Mouse (Mus musculus) kidney, adult 8-10 months (tissue): ENCODE measurements around the gene Tac2.
A peak's percentile ranks its signal among the peaks of the same experiment; 100 is the strongest.

Experiments
- DNase-seq, 2 experiments: peaks; one replicate each; pipeline ENCODE4 v3.0.0; 2022

Gene Tac2

GRCm38 (mm10) chr10:127728437-127728836, 4.2 kb downstream of the Tac2 start:
- no peak for DNase-seq

DNA sequence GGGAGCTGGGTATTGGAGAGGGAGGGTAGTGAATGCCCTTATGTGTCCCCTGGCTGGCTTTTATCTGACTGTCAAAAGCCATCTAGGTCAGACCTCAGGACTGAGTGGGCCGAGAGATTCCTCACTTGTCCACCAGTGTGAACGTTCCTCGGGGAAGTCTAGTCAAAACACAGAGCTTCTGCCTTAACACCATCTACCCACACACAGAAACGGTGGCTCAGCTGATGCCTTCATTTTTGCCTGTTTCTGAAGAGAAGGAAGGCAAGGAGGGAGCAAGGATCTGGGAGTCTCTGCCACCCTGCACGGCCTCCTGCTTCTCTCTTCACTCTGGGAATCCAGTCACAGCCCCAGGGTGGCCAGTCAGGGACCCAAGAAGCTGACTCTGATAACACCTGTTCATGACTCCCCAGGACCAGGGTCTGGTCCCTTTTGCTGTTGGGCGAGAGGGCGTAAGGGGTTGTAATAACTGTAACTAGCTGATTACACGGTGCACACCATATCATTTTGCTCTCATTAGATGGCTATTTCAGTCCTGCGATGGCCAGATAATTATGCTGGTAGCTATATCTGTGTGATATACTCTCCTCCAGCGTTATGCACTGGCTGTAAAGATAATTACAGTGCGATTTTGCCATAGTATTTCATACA, 6.1 kb downstream of the Tac2 start:
- DNase-seq, result no peak

DNA sequence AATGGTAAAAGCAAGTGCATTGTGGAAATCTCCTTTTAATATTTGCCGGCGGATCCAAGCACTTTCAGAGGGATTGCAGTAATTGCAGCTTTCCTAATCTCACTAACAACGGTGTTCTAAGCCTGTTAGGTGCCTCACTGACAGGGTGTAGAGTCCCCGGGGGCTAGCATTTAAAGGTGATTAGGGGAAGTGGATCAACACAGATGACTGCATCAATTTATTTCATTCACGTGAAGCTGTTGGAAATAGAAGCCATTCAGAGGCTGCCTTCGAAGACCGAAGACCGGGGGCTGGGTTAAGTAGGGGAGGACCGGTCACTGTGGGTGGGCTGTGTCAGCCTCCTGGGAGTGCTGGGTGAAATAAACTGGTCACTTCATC, 6.6 kb downstream of the Tac2 start:
- DNase-seq, result no peak

DNA sequence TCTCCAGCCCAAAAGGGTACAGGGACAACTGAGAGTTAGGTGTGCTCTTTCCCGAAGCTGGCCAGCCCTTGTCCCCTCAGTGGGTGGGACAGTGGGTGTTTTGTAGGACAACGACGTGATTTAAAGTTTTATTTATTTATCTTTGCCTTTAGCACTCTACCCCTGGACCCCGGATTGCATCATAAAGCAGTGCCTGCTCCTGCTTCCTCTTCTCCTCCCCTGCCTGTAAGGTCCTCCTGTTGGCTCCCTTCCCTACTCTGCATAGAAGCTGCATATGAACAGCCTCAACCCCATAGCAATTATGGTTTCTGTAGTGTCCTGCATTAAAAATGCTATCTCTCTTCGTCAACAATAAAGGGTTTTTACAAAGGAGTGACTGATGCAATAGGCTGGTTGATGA, 7.1 kb downstream of the Tac2 start:
- no peak for DNase-seq

GRCm38 (mm10) chr10:127734434-127734833, 10.2 kb downstream of the Tac2 start:
- no peak for DNase-seq

GRCm38 (mm10) chr10:127736266-127736665, 12.0 kb downstream of the Tac2 start:
- no peak for DNase-seq

GRCm38 (mm10) chr10:127736916-127737315, 12.6 kb downstream of the Tac2 start:
- DNase-seq, result no peak

GRCm38 (mm10) chr10:127737552-127737951, 13.3 kb downstream of the Tac2 start:
- DNase-seq, result no peak

- peak; percentile 56 to 79 for DNase-seq
Observed at GRCm38 (mm10) chr10:127738151-127738882, 14.0 kb downstream of the Tac2 start.

DNA sequence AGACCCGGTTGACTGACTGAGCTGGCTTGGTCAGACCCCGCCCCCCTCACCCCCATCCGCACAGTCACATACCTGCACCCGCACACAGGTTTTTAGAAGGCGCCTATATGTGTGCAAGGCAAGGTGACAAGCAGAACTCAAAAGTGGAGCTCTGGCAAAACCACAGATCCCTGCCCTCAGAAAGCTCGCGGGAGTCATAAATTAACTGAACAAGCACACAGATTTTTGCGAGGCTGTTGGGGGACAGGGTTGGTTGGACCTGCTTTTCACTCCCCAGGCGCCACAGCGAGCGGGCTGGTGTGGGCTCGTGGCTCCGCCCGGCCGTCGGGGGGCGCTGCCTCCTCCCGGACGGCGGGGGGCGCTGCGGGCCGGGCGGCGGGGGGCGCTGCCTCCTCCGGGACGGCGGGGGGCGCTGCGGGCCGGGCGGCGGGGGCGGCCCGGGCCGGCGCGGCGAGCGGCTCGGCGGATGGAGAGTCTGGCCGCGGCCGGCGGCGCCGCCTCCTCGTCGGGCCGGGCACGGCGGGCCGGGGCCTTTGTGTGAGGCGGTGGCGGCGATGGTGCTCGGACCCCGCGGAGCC, 14.9 kb downstream of the Tac2 start, which contains the start of gene Zbtb39:
Gene Zbtb39, plus strand, starts transcription at position 456 of the 578 bp plus-strand sequence.
- peak; percentile 65 to 76 for DNase-seq

DNA sequence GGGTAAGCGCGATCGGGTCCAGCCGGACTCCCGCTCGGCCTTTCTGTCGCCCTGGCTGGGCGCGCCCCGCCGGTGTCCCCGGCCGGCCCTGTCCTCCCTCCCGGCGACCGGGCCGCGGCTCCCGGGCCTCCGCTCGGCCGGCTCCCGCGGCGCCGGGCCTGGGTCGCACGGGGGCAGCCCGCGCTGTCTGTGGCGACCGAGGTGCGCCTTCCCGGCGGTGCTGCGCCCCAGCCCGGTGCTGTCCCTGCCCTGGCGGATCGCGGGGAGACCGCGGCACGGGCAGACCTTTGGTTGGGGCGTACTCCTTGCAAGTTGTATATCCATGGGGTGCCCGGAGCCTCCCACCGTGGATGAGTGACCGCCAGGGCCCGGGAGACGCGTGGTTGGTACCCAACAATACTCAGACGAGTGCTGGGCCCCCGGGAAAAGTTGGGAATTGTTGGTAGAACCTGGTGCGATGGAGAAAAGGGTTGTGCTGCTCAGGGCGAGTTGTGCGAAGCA, 15.4 kb downstream of the Tac2 start:
- DNase-seq, result peak in 1 of 2 experiments; percentile 38

- DNase-seq, result peak; percentile 47 to 64
Observed at GRCm38 (mm10) chr10:127744661-127745060, 20.4 kb downstream of the Tac2 start.

- no peak for DNase-seq
Observed at GRCm38 (mm10) chr10:127745886-127746285, 21.6 kb downstream of the Tac2 start.

DNA sequence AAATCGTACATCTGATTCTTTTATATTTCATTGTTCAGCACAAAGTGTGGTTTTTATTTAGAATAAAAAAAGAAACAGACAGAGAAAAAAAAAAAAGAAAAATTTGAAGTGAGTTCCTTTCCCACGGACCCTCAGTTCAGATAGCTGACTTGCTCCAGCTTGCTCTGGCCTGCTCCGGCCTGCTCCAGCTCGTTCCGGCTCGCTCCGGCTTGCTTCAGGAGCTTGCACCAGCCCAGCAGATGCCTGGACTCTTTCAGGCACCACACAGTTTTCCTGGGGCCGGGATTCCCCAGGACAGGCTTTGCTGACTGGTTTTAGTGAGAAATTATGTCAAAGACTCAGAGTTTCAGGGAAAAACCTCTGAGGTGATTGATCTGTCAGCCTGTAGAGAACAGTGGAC, 23.0 kb downstream of the Tac2 start:
- peak; percentile 70 to 75 for DNase-seq

DNA sequence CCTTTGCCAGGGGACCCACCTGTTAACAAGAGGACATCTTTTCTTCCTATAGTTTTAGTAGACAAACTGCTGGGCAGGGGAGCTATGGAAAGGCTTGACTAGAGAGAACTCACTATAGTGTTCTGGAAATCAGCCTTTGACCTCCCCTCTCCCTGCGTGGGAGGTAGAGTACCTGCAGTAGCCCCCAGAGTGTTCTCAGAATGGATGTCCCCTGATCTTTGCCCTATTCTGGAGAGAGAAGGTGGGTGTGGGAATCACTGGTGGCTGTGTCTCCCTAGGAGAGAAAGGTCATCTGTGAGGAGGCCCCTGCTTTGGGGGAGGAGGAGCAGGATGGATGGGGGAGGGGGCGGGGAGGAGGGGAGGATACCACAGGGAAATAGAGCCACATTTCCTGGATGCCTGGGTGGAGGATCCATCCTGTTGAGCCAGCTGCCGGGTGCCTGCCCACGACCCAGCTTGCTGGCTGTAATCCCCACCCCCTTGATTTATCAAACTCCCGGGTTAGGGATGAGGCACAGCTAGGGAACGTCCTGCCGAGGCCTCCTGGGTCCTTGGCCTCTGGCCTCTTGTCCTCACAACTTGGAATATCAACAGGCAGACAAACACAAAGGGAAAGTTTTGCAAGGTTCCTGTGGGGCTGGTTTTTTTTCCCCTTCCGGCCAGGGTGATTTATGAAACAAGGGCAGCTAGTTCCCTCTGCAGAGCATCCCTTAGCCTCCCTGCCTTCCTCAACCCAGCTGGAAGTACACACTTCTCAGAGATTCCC, 24.8 kb downstream of the Tac2 start:
- peak; percentile 57 to 78 for DNase-seq

DNA sequence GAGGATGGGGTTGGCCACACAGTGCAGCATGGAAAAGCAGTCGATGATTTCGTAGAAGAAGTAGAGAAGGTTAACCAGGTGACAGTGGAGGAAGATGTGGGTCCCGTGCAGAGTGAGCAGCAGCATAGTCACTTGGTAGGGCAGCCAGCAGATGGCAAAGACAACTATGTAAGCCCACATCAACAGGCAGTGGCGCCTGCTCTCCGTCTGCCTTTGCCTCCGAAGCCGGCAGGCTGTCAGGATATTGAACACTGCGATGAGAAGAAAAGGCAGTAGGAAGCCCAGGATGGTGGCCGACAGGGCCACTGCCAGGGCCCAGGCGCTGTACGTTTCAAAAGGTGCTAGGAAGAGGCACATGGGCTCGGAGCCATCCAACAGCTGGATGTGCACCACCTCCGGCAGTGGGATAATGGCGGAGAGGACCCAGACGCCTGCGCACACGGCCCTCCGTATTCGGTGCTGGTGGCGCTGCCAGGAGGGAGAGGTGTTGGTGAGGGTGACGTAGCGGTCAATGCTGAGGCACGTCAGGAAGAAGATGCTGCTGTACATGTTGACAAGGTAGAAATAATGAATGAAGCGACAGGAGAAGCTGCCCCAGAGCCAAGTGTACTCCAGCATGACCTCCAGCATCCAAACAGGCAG, 26.0 kb downstream of the Tac2 start:
- no peak for DNase-seq

GRCm38 (mm10) chr10:127751548-127751947, 27.3 kb downstream of the Tac2 start, which contains the start of gene Gpr182:
Gene Gpr182, minus strand, starts transcription at chr10:127751732.
- DNase-seq, result no peak

DNA sequence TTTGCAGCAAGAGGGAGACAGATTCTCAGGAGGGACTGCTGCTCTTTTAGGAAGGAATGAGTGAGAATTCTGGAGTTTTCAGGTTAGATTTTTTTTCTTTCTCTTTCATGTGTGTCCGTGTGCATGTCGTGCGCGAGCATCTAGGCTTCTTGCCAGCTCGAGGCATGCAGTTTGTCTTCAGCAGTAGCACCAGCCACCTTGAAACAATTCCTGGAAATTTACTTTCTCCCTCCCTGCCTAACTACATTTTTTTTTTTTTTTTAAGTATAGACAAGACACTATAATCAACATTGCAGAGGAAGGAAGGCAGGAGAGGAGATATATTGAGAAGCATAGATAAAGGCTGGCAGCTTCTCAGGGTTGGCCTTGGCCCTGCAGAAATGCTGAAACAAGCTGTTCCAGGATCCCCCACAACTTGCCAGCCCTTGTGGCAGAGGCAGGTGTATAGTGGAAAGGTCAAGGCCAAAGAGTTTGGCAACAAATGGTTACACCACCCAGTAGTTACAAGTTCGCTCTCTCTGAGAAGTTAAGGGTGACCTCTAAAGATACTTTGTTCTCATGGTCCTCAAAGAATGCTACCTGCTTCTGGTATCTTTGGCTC, 30.4 kb downstream of the Tac2 start:
- DNase-seq, result no peak

GRCm38 (mm10) chr10:127755246-127755645, 31.0 kb downstream of the Tac2 start:
- no peak for DNase-seq

- peak in 1 of 2 experiments; percentile 7 for DNase-seq
Observed at GRCm38 (mm10) chr10:127755770-127756468, 31.6 kb downstream of the Tac2 start.
